Mouse (Mus musculus) cerebellum, adult 9-10 months (tissue): ENCODE results near the gene Tmc8.
"Not testable (repeated sequence)": the region's sequence is repeated elsewhere in the genome, so short reads cannot be mapped to it uniquely, and the experiment has no call there.

ENCODE experiments used
- DNase-seq: peaks from one replicate; pipeline ENCODE4 v3.0.0; 2022

Tmc8 gene

DNA sequence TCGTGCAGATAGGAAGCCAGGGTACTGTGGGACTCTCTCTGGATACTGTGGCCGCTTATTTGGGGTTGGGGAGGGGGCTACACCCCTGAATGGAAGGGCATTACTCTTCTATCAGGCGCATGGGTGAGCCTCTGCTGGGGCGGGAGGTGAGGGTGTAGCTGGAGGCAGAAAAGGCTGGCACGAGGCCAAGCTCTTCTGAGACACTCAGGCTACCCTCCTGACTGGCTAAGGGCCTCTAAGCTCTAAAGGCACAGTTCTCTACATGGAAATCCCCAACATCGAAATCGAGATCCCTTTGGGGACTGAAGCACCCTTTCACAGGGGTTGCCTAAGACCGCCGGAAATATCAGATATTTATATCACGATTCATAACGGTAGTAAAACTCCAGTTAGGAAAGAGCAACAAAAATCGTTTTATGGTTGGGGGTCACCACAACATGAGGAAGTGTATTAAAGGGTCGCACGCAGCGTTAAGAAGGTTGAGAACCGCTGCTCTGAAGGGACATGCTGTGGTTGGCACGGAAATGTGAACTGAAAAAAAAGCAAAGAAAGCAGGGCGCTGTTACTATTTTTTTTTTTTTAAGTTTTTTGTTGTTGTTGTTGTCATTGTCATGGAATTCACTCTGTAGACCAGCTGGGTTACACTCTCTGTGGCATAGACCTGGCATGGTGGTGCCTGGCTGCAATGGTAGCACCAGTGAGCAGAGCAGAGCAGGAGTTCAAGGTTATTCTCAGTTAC, 46.4 kb downstream of the Tmc8 start:
- no peak for DNase-seq

- no peak for DNase-seq
Observed at GRCm38 (mm10) chr11:117828888-117829604, 47.2 kb downstream of the Tmc8 start.

DNA sequence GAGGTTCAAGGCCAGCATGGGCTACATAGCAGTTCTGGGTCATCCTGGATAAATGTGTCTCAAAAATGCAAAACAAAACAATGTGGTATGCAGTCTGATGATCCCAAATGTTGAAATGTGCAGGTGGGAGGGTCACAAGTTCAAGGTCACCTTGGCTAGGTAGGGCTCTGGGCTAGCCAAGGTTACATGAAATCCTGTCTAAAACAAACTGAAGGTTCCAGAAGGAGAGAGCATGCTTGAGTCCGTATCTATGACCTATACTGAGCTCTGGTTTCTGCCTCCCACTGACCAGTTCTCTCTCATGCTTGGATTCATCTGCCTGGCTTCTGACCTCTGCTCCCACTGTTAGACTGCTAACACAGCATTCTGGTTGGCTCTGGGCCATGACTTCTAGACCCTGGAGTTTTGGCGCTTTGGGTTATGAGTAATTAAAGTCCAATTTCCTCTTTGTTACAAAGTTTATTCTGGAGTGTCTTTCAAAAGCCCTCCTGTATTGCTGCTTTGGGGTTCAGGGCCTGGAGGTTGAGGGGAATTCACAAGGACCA, 47.9 kb downstream of the Tmc8 start:
- no peak for DNase-seq

- DNase-seq: no peak
Observed at GRCm38 (mm10) chr11:117830401-117830800, 48.5 kb downstream of the Tmc8 start.

GRCm38 (mm10) chr11:117832086-117832969, 50.5 kb downstream of the Tmc8 start:
- peak; percentile 50 for DNase-seq

- DNase-seq: not testable (repeated sequence)
Observed at GRCm38 (mm10) chr11:117833509-117833908, 51.6 kb downstream of the Tmc8 start.

GRCm38 (mm10) chr11:117834086-117834485, 52.2 kb downstream of the Tmc8 start:
- DNase-seq: no peak

- DNase-seq: no peak
Observed at GRCm38 (mm10) chr11:117836306-117836705, 54.4 kb downstream of the Tmc8 start.

DNA sequence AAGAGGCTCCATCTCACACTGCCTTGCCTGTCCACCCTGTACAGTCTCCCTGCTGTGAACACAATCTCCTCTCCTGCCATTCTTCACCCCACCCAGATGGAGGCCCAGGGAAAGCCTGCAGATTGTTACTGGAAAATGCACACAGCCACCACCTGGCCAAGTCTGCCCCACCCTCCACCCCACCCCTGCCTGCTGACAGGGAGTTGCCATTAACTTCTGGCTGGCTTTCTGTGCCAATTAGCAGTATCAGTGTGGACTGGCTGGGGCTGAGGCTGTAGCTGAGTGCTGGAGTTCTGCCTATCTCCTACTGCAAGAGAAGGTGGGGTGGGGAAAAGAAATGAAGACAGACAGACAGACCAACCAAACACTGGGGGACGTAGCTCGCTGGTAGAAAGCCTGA, 56.7 kb downstream of the Tmc8 start:
- no peak for DNase-seq

- DNase-seq: no peak
Observed at GRCm38 (mm10) chr11:117839021-117839420, 57.1 kb downstream of the Tmc8 start.

GRCm38 (mm10) chr11:117840910-117841309, 59.0 kb downstream of the Tmc8 start:
- DNase-seq: no peak
